In genomic region chr9:122864848-122865247, GRCm38 (mm10) we compare ENCODE assay signal across 8 mouse cellular contexts. TPM values are rescaled to one million over a fixed set of nuclear protein-coding genes. Genes with fewer than 3 reads are reported as not detected.
DNase-seq lines count a peak whose midpoint lies in the region; ATAC-seq lines count a peak whose summit lies in the region.
"Had no signal": no experiment of that assay in that cellular context is flagged by ENCODE, and none has a peak within 500 bp of the region (broad histone marks: within the 10 kb centered on the region; RNA-seq: fewer than 3 reads in every experiment).

No protein-coding gene starts in this region.

- H3K9me3 ChIP-seq in lung, embryonic 15.5 days, result peaks cover 9% of the 10 kb centered on the region
- H3K9me3 ChIP-seq in embryonic facial prominence, embryonic 13.5 days, result peaks cover 11% of the 10 kb centered on the region
- peaks cover 2% of the 10 kb centered on the region; the same call in 1 of the 2 replicates for H3K9me3 ChIP-seq in limb, embryonic 10.5 days (replicated peaks)
- H3K9me3 ChIP-seq in stomach, embryonic 14.5 days (ENCODE audit: control insufficient read depth, low read depth, low read length), result peaks cover 21% of the 10 kb centered on the region

- peak overlapping the region; percentile 86; the same call in 1 of the 2 replicates for H3K9ac ChIP-seq in lung, embryonic 15.5 days
- peak overlapping the region; percentile 95 for H3K9ac ChIP-seq in embryonic facial prominence, embryonic 13.5 days
- H3K9ac ChIP-seq in stomach, embryonic 14.5 days (replicated peaks; ENCODE audit: low read depth, low read length), result no peak overlapping the region

- DNase-seq in lung, postnatal 10 days, result no peak
- no peak for DNase-seq in limb, embryonic 10.5 days (ENCODE audit: low spot score)
- no peak for DNase-seq in adrenal gland, adult 8-10 months
- DNase-seq in cerebellum, adult 11-12 months, result no peak
- DNase-seq: cerebellum, adult 9-10 months had no signal

- WGBS in lung, embryonic 15.5 days, result 39% methylated on average over 3 of the region's 3 CpGs
- 70% methylated on average over 3 of the region's 3 CpGs for WGBS in embryonic facial prominence, embryonic 13.5 days
- WGBS in limb, embryonic 10.5 days, result 68% methylated on average over 3 of the region's 3 CpGs
- WGBS in stomach, embryonic 14.5 days, result 47% methylated on average over 3 of the region's 3 CpGs

- H3K4me3 ChIP-seq in lung, embryonic 15.5 days, result peak overlapping the region; percentile 76
- H3K4me3 ChIP-seq in embryonic facial prominence, embryonic 13.5 days, result peak overlapping the region; percentile 90
- H3K4me3 ChIP-seq in limb, embryonic 10.5 days, result peak overlapping the region; percentile 86
- peak overlapping the region; percentile 76 for H3K4me3 ChIP-seq in stomach, embryonic 14.5 days (ENCODE audit: low read depth, low read length)

- peaks cover 9% of the 10 kb centered on the region for H3K4me1 ChIP-seq in lung, embryonic 15.5 days
- H3K4me1 ChIP-seq in embryonic facial prominence, embryonic 13.5 days, result peaks cover 19% of the 10 kb centered on the region
- H3K4me1 ChIP-seq in limb, embryonic 10.5 days, result peaks cover 8% of the 10 kb centered on the region
- H3K4me1 ChIP-seq in stomach, embryonic 14.5 days (ENCODE audit: control insufficient read depth, insufficient read depth, low read length), result peaks cover 15% of the 10 kb centered on the region; the same call in 1 of the 2 replicates

- no peak overlapping the region for H3K27ac ChIP-seq in lung, embryonic 15.5 days
- no peak overlapping the region for H3K27ac ChIP-seq in embryonic facial prominence, embryonic 13.5 days
- no peak overlapping the region for H3K27ac ChIP-seq in limb, embryonic 10.5 days
- no peak overlapping the region for H3K27ac ChIP-seq in stomach, embryonic 14.5 days (ENCODE audit: low read length)

- H3K4me2 ChIP-seq in lung, embryonic 15.5 days, result peak overlapping the region; percentile 66
- peak overlapping the region; percentile 72 for H3K4me2 ChIP-seq in embryonic facial prominence, embryonic 13.5 days
- H3K4me2 ChIP-seq in stomach, embryonic 14.5 days (replicated peaks; ENCODE audit: low read depth, low read length), result peak overlapping the region; percentile 86

- H3K27me3 ChIP-seq in lung, embryonic 15.5 days, result no peaks in the 10 kb centered on the region
- no peaks in the 10 kb centered on the region for H3K27me3 ChIP-seq in embryonic facial prominence, embryonic 13.5 days
- H3K27me3 ChIP-seq in limb, embryonic 10.5 days (ENCODE audit: low read depth, poor library complexity, severe bottlenecking), result no peaks in the 10 kb centered on the region
- H3K27me3 ChIP-seq in stomach, embryonic 14.5 days (ENCODE audit: control insufficient read depth, insufficient read depth, low read length), result no peaks in the 10 kb centered on the region

- peaks cover 29% of the 10 kb centered on the region for H3K36me3 ChIP-seq in lung, embryonic 15.5 days
- H3K36me3 ChIP-seq in embryonic facial prominence, embryonic 13.5 days, result peaks cover 27% of the 10 kb centered on the region
- H3K36me3 ChIP-seq in limb, embryonic 10.5 days, result peaks cover 37% of the 10 kb centered on the region
- peaks cover 29% of the 10 kb centered on the region for H3K36me3 ChIP-seq in stomach, embryonic 14.5 days (ENCODE audit: control insufficient read depth, insufficient read depth, low read length)

- ATAC-seq in lung, embryonic 15.5 days (ENCODE audit: borderline replicate concordance, extremely low read depth, low FRiP score, low TSS enrichment), result no peak
- ATAC-seq in embryonic facial prominence, embryonic 13.5 days (ENCODE audit: insufficient number of reproducible peaks, insufficient read depth, low FRiP score, low TSS enrichment, low read depth), result no peak
- ATAC-seq in stomach, embryonic 14.5 days (ENCODE audit: insufficient number of reproducible peaks, insufficient read depth, low FRiP score, low read depth), result no peak

RNA-seq across cellular contexts. Expression of gene Zfp445, which starts 1.0 kb away (rescaled TPM):
- 65.6 and 67.1 TPM in 2 replicates for polyA plus RNA-seq in lung, embryonic 15.5 days (2015; fragmentation: Nextera tagmentation; extraction: Ambion mirVana)
- 78.0 and 80.8 TPM in 2 replicates for polyA plus RNA-seq in embryonic facial prominence, embryonic 13.5 days (2015; fragmentation: Nextera tagmentation; extraction: Ambion mirVana)
- 66.4 and 82.5 TPM in 2 replicates for polyA plus RNA-seq in limb, embryonic 10.5 days (2016; fragmentation: Nextera tagmentation; extraction: Ambion mirVana)
- 68.3 and 69.6 TPM in 2 replicates for polyA plus RNA-seq in stomach, embryonic 14.5 days (2014; fragmentation: Nextera tagmentation; extraction: Ambion mirVana)
- 100 to 1,000 TPM; 132 to 160 (median 142) TPM for total RNA-seq in adrenal gland, adult 8-10 months (2022)

RNA-seq across cellular contexts. Expression of gene Zkscan7, which starts 20.6 kb away (rescaled TPM):
- 3.5 and 4.7 TPM in 2 replicates for polyA plus RNA-seq in lung, embryonic 15.5 days (2015; fragmentation: Nextera tagmentation; extraction: Ambion mirVana)
- polyA plus RNA-seq in embryonic facial prominence, embryonic 13.5 days (2015; fragmentation: Nextera tagmentation; extraction: Ambion mirVana), result 5.6 and 5.9 TPM in 2 replicates
- polyA plus RNA-seq in limb, embryonic 10.5 days (2016; fragmentation: Nextera tagmentation; extraction: Ambion mirVana), result 3.1 and 3.8 TPM in 2 replicates
- 2.7 and 3.7 TPM in 2 replicates for polyA plus RNA-seq in stomach, embryonic 14.5 days (2014; fragmentation: Nextera tagmentation; extraction: Ambion mirVana)
- 10 to 100 TPM in 3 of 4 experiments, 1 to 10 TPM in 1; 8.3 to 12.8 (median 11.1) TPM for total RNA-seq in adrenal gland, adult 8-10 months (2022)

RNA-seq across cellular contexts. Expression of gene Gm35549, which starts 21.0 kb away (rescaled TPM):
- polyA plus RNA-seq in lung, embryonic 15.5 days (2015; fragmentation: Nextera tagmentation; extraction: Ambion mirVana), result 0.38 and 1.1 TPM in 2 replicates
- 0.62 and 0.73 TPM in 2 replicates for polyA plus RNA-seq in embryonic facial prominence, embryonic 13.5 days (2015; fragmentation: Nextera tagmentation; extraction: Ambion mirVana)
- polyA plus RNA-seq in limb, embryonic 10.5 days (2016; fragmentation: Nextera tagmentation; extraction: Ambion mirVana), result 0.65 TPM in 1 of 2 replicates, not detected in the other
- polyA plus RNA-seq in stomach, embryonic 14.5 days (2014; fragmentation: Nextera tagmentation; extraction: Ambion mirVana), result 0.72 TPM in 1 of 2 replicates, not detected in the other
- not detected for total RNA-seq in adrenal gland, adult 8-10 months (2022)

RNA-seq across cellular contexts. Expression of gene Zfp105, which starts 58.0 kb away (rescaled TPM):
- polyA plus RNA-seq in lung, embryonic 15.5 days (2015; fragmentation: Nextera tagmentation; extraction: Ambion mirVana), result 21.3 and 23.0 TPM in 2 replicates
- 23.9 and 24.5 TPM in 2 replicates for polyA plus RNA-seq in embryonic facial prominence, embryonic 13.5 days (2015; fragmentation: Nextera tagmentation; extraction: Ambion mirVana)
- polyA plus RNA-seq in limb, embryonic 10.5 days (2016; fragmentation: Nextera tagmentation; extraction: Ambion mirVana), result 31.7 and 35.7 TPM in 2 replicates
- polyA plus RNA-seq in stomach, embryonic 14.5 days (2014; fragmentation: Nextera tagmentation; extraction: Ambion mirVana), result 17.8 and 21.1 TPM in 2 replicates
- 1 to 10 TPM; 5.5 to 8.5 (median 7.2) TPM for total RNA-seq in adrenal gland, adult 8-10 months (2022)

RNA-seq across cellular contexts. Expression of gene Tcaim, which starts 59.5 kb away (rescaled TPM):
- polyA plus RNA-seq in lung, embryonic 15.5 days (2015; fragmentation: Nextera tagmentation; extraction: Ambion mirVana), result 5.9 and 6.2 TPM in 2 replicates
- polyA plus RNA-seq in embryonic facial prominence, embryonic 13.5 days (2015; fragmentation: Nextera tagmentation; extraction: Ambion mirVana), result 7.5 and 8.6 TPM in 2 replicates
- 3.9 and 5.3 TPM in 2 replicates for polyA plus RNA-seq in limb, embryonic 10.5 days (2016; fragmentation: Nextera tagmentation; extraction: Ambion mirVana)
- 7.2 and 7.8 TPM in 2 replicates for polyA plus RNA-seq in stomach, embryonic 14.5 days (2014; fragmentation: Nextera tagmentation; extraction: Ambion mirVana)
- total RNA-seq in adrenal gland, adult 8-10 months (2022), result 10 to 100 TPM; 22.9 to 25.2 (median 24.8) TPM
